Mouse (Mus musculus) bone marrow, adult 2 months (tissue): Measurements from ENCODE around the gene Gm13199.

Experiments
- CTCF ChIP-seq: fragments of 200-500 bp; IDR thresholded peaks from 2 replicates; pipeline ENCODE4 v1.5.1; 2011; ENCODE audit warnings: low read length, control low read depth; ENCODE audit not compliant: control insufficient read depth, insufficient read depth
- POLR2A ChIP-seq: fragments of 200-500 bp; IDR thresholded peaks from 2 replicates; pipeline ENCODE4 v1.6.1; 2011; ENCODE audit warnings: low read depth, mild to moderate bottlenecking, control low read depth, low read length, borderline replicate concordance; ENCODE audit not compliant: control insufficient read depth

DNA sequence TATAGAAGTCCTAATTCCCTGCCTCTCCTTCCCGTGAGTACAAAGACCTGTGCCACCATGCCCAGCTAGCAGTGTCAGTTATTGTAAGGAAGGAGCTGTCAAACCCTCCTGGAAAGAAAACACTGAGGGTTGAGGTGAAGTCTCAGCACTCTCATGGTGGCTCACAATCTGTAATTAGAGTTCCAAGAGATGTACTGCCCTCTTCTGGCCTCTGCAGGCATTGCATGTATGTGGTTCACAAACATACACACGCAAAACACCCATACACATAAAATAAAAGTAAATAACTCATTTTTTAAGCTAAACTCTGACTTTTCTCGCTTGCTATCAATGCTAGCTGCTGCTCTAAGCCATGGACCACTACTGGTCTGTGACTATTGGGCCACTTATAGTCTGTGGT, 43.9 kb upstream of the Gm13199 start:
- TF ChIP-seq POLR2A: no peak
- peak; percentile 38; the same call in 1 of the 2 replicates for TF ChIP-seq CTCF
